Mouse (Mus musculus): ENCODE data around the gene Gm49369. TPM values are rescaled to one million over a fixed set of nuclear protein-coding genes. Genes with fewer than 3 reads are reported as not detected.
A peak's percentile ranks its signal among the peaks of the same experiment; 100 is the strongest.

Gene Gm49369
- total and polyA plus RNA-seq, 2 experiments from 2014 or later = 2.9 TPM; not detected in 1

DNA sequence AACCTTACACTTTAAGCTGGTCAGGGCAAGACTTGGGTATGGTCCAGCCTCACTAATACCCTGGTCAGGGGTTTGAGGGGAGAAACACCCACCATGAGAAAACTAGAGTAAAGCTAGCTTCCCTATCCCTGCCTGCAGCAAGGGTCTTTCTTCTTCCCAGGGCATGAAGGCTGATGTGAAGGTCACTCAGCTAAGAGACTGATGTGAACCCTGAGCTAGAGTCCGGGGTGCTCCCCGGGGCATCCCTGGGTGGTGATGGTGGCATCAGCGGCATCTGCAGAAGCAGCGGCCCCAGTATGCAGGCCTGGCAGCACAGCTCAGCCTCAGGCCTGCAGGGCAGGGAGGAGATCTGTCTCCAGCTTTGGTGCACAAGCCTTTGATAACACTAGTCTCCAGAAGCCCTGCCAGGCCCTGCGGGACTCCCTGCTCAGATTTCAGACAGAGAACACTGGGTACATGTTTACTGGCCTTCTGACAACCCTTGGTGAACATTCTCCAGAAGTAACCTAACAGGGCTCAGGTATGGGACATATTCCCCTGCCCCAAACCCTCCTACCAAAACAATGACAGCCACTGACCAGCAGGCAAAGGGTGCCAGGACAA, 8.0 kb downstream of the Gm49369 start:
- 0 out of 2 replicates have a peak, but pooled peaks cover 5% of the 10 kb centered on the region for H3K4me1 ChIP-seq (ENCODE audit: insufficient read depth, low read length)
- no peak overlapping the region for H3K9ac ChIP-seq (replicated peaks; ENCODE audit: low read length)
- TF ChIP-seq CTCF (IDR thresholded peaks at IDR 0.05; ENCODE audit: low read depth) = no peak
- peaks cover 29% of the 10 kb centered on the region for H3K36me3 ChIP-seq (ENCODE audit: insufficient read depth, low read length)
- no peak for DNase-seq (ENCODE audit: low spot score)
- no peak overlapping the region for H3K4me2 ChIP-seq (ENCODE audit: low read depth, low read length)
- H3K9me3 ChIP-seq (ENCODE audit: low read length) = no peaks in the 10 kb centered on the region
- H3K27me3 ChIP-seq (ENCODE audit: insufficient read depth, low read length) = peaks cover 14% of the 10 kb centered on the region; the same call in 1 of the 2 replicates
- no peak overlapping the region for H3K4me3 ChIP-seq (ENCODE audit: low read length)
- peak overlapping the region; percentile 48; the same call in 1 of the 2 replicates for H3K27ac ChIP-seq
- ATAC-seq = no peak
- 95% methylated on average over 5 of the region's 5 CpGs for WGBS

DNA sequence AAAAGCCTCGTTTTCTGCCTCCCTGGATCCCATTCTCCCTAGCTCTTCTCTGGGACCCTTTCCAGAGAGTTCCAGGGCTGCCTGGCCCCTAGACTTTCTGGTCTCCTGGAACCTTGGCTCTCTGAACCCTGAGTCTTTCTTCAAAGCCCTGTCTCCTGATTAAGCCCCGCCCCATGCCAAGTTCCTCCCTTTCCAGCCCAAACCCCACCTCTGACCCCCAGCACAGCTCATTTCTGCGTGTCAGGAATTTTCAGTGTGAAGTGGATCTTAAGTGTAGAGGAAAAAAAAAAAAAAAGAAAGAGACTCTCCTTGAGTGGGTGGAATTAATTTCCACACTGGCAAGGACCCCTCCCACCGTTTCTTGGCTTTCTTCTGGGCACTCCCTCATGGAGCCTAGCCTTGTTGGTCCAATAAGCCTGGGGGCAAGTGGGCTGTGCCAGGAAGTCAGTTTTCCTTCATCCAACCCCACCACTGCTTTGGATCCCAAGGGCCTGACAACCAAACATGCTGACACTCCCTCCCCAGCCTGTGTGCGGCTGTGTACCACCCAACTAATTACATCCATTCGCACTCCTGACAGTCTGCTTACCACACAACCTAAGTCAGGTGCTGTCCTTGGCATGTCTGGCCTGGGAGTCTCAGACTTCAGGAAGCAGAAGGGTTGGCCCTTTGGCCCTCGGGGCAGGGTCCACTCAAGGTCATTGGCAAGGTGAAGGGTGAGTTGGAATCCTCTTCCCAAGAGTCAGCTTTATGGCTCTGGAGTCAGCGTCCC, 8.6 kb downstream of the Gm49369 start, which contains the start of gene Ifitm10:
TSS of gene Ifitm10 (minus strand) at position 113 of the 772 bp plus-strand sequence.
- TF ChIP-seq CTCF (IDR thresholded peaks at IDR 0.05; ENCODE audit: low read depth) = no peak
- ATAC-seq = no peak
- H3K9me3 ChIP-seq (ENCODE audit: low read length) = no peaks in the 10 kb centered on the region
- H3K36me3 ChIP-seq (ENCODE audit: insufficient read depth, low read length) = peaks cover 22% of the 10 kb centered on the region
- 71% methylated on average over 8 of the region's 8 CpGs for WGBS
- H3K27ac ChIP-seq = peak within 1 kb of the TSS; percentile 48; the same call in 1 of the 2 replicates
- H3K4me3 ChIP-seq (ENCODE audit: low read length) = peak within 1 kb of the TSS; percentile 47; the same call in 1 of the 2 replicates
- peaks cover 14% of the 10 kb centered on the region; the same call in 1 of the 2 replicates for H3K27me3 ChIP-seq (ENCODE audit: insufficient read depth, low read length)
- H3K4me2 ChIP-seq (ENCODE audit: low read depth, low read length) = peak within 1 kb of the TSS; percentile 84
- 0 out of 2 replicates have a peak, but pooled peaks cover 5% of the 10 kb centered on the region for H3K4me1 ChIP-seq (ENCODE audit: insufficient read depth, low read length)
- no peak within 1 kb of the TSS for H3K9ac ChIP-seq (replicated peaks; ENCODE audit: low read length)
- no peak for DNase-seq (ENCODE audit: low spot score)

DNA sequence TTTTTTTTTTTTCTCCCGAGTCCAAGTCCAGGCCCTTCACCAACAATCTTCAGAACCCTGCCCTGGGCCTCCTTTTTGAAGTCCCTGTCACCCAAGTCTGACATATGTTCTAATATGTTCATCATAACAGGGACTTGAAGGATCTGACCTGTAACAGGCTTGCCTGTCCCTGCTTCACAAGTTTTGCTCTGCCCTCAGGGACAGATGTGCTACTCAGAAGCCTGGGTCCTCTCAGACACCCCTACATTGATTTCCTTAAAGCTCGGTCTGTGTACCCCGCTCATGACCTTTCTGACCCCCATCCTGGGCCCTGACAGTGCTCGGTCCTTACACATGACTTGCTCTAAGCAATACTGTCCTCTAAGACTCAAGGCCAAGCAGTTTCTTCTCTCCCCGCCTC, 9.4 kb downstream of the Gm49369 start:
- no peak for TF ChIP-seq CTCF (IDR thresholded peaks at IDR 0.05; ENCODE audit: low read depth)
- H3K27me3 ChIP-seq (ENCODE audit: insufficient read depth, low read length) = peaks cover 14% of the 10 kb centered on the region; the same call in 1 of the 2 replicates
- H3K36me3 ChIP-seq (ENCODE audit: insufficient read depth, low read length) = peaks cover 14% of the 10 kb centered on the region
- 0 out of 2 replicates have a peak, but pooled peaks cover 5% of the 10 kb centered on the region for H3K4me1 ChIP-seq (ENCODE audit: insufficient read depth, low read length)
- WGBS = 84% methylated on average over 5 of the region's 5 CpGs
- DNase-seq (ENCODE audit: low spot score) (no peak), ATAC-seq (no peak)
- no peak overlapping the region for H3K27ac ChIP-seq
- no peak overlapping the region for H3K4me2 ChIP-seq (ENCODE audit: low read depth, low read length)
- H3K9me3 ChIP-seq (ENCODE audit: low read length) = no peaks in the 10 kb centered on the region
- H3K4me3 ChIP-seq (ENCODE audit: low read length) = no peak overlapping the region
- H3K9ac ChIP-seq (replicated peaks; ENCODE audit: low read length) = no peak overlapping the region

DNA sequence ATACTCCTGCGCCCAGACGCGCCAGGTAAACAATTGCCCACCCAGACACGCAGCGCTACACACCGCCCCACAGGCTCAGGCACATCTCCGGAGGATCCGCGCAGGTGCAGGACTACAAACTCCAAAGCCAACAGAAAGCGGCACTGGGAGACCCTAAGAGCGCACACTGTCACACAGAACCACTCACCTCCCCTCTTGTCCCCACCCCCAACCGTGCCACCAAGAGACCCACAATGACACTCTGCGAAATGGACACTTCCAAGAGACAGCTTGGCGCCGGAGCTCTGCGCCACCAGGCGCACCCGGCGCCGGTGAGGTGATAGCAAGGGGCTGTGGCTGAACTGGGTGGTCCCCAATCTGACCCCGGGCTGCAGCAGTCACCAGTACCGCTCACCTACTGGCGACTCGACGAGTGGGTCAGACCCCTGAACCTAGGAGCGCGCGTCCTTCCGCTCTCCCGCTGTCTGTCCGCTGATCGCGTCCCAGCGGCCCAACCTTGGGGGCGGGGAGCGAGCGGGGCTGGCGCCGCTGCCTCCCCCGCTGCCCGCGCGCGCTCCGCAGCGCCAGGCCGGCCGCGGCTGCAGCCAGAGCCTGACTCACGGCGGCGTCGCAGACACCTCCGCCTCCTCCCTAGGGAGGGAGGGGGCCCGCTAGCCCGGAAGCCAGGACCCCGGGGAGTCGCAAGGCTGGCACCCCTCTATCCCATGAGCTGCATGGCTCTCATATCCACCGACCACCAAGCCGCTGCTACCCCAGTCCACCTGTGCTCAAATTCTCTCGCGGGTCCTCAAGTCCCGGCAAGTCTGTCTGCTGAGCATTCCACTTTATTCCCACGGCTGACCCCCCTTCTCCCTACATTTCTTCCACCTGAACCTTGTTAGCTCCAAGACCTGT, 10.5 kb downstream of the Gm49369 start:
- H3K27me3 ChIP-seq (ENCODE audit: insufficient read depth, low read length) = peaks cover 14% of the 10 kb centered on the region; the same call in 1 of the 2 replicates
- 1% methylated on average over 62 of the region's 64 CpGs for WGBS
- peak; percentile 39 for DNase-seq (ENCODE audit: low spot score)
- H3K9ac ChIP-seq (replicated peaks; ENCODE audit: low read length) = peak overlapping the region; percentile 57
- H3K36me3 ChIP-seq (ENCODE audit: insufficient read depth, low read length) = peaks cover 11% of the 10 kb centered on the region
- TF ChIP-seq CTCF (IDR thresholded peaks at IDR 0.05; ENCODE audit: low read depth) = no peak
- H3K4me1 ChIP-seq (ENCODE audit: insufficient read depth, low read length) = 0 out of 2 replicates have a peak, but pooled peaks cover 5% of the 10 kb centered on the region
- H3K4me3 ChIP-seq (ENCODE audit: low read length) = peak overlapping the region; percentile 47
- ATAC-seq = peak; percentile 33; the same call in 1 of the 2 replicates
- H3K27ac ChIP-seq = no peak overlapping the region
- peak overlapping the region; percentile 84 for H3K4me2 ChIP-seq (ENCODE audit: low read depth, low read length)
- H3K9me3 ChIP-seq (ENCODE audit: low read length) = no peaks in the 10 kb centered on the region

DNA sequence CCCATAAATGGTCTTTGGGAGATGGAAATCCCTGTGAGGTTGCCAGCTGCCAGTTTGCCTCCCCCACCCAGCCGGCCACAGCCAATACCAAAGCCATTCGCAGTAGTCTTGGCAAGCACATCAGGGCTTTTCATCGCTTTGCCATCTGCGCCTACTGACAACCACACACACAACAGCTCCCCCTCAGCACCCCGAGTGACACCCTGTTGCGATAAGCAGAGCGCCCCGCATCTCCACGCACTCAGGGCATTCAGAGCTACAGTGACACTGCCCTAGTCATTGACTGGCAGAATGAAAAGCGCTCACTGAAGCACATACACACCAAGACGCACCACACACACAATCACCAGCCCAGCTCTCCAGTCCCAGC, 11.1 kb downstream of the Gm49369 start:
- H3K9ac ChIP-seq (replicated peaks; ENCODE audit: low read length) = peak overlapping the region; percentile 57; the same call in 1 of the 2 replicates
- H3K4me2 ChIP-seq (ENCODE audit: low read depth, low read length) = peak overlapping the region; percentile 84
- peak overlapping the region; percentile 47 for H3K4me3 ChIP-seq (ENCODE audit: low read length)
- peak; percentile 37 for DNase-seq (ENCODE audit: low spot score)
- H3K4me1 ChIP-seq (ENCODE audit: insufficient read depth, low read length) = 0 out of 2 replicates have a peak, but pooled peaks cover 5% of the 10 kb centered on the region
- 17% methylated on average over 11 of the region's 11 CpGs for WGBS
- no peak overlapping the region for H3K27ac ChIP-seq
- ATAC-seq = peak; percentile 24; the same call in 1 of the 2 replicates
- TF ChIP-seq CTCF (IDR thresholded peaks at IDR 0.05; ENCODE audit: low read depth) = no peak
- H3K27me3 ChIP-seq (ENCODE audit: insufficient read depth, low read length) = peaks cover 14% of the 10 kb centered on the region; the same call in 1 of the 2 replicates
- no peaks in the 10 kb centered on the region for H3K9me3 ChIP-seq (ENCODE audit: low read length)
- peaks cover 7% of the 10 kb centered on the region for H3K36me3 ChIP-seq (ENCODE audit: insufficient read depth, low read length)

DNA sequence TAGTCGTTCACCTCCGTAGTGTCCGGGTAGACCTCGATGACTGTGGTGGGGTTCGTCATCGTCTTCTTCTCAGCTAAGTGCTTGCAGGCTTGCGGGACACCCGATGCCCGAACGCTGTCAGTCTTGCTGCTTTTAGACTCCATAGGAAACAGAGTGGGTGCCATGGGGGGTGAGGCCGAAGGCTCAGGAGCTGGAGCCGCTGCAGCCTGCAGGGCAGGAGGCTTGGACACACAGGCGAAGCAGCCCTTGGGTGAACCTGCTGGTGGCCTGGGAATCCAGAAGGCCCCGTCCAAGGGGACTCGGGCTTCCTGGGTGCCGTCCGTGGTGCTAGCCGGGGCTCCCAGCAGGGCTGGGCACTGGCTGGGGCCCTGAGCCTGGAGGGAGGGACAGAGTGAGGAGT, 11.5 kb downstream of the Gm49369 start:
- peaks cover 14% of the 10 kb centered on the region; the same call in 1 of the 2 replicates for H3K27me3 ChIP-seq (ENCODE audit: insufficient read depth, low read length)

More for the DNA sequence above, 11.5 kb downstream of the Gm49369 start:
- H3K4me1 ChIP-seq (ENCODE audit: insufficient read depth, low read length) = 0 out of 2 replicates have a peak, but pooled peaks cover 5% of the 10 kb centered on the region
- DNase-seq (ENCODE audit: low spot score) (no peak), ATAC-seq (no peak)
- no peaks in the 10 kb centered on the region for H3K9me3 ChIP-seq (ENCODE audit: low read length)
- WGBS = 82% methylated on average over 18 of the region's 18 CpGs
- H3K4me3 ChIP-seq (ENCODE audit: low read length) = peak overlapping the region; percentile 47
- H3K4me2 ChIP-seq (ENCODE audit: low read depth, low read length) = peak overlapping the region; percentile 84
- no peak overlapping the region for H3K27ac ChIP-seq
- H3K36me3 ChIP-seq (ENCODE audit: insufficient read depth, low read length) = peaks cover 3% of the 10 kb centered on the region
- TF ChIP-seq CTCF (IDR thresholded peaks at IDR 0.05; ENCODE audit: low read depth) = no peak
- peak overlapping the region; percentile 57; the same call in 1 of the 2 replicates for H3K9ac ChIP-seq (replicated peaks; ENCODE audit: low read length)

All from hindbrain, postnatal 0 days (tissue).